Mouse (Mus musculus): ENCODE data around the gene Cntnap3.

DNA sequence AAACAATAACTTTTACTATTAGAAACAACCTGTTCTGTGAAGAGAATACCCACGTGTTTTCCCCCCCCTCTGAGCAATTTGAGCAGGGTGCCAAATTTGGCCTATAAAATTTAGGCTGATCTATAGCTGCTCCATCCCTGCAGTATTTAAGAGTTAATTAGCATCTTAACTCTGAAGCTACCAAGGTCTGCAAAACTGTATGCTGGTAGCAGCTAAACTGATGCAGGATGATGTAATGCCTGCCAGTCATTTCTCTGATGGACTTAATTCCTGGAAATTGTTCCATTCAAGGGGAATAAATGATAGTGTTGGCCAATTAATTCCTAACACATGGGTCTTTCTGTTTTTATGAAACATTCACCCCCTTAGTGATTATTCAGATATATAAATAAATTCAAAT lies 623 bp downstream of the Cntnap3 start:
- TF ChIP-seq CTCF (IDR thresholded peaks at IDR 0.05; ENCODE audit: low read depth) (no peak), EP300 (optimal IDR thresholded peaks at IDR 0.05) (no peak)

Measured in stomach, postnatal 0 days (tissue).